Mouse (Mus musculus) Patski (cell line): ENCODE data around the gene Dupd1. TPM values are rescaled to one million over a fixed set of nuclear protein-coding genes. Genes with fewer than 3 reads are reported as not detected.

ENCODE experiments used
- ATAC-seq: fragments of 100-300 bp; one replicate; pipeline ENCODE4 v1.8.0; 2021
- CTCF ChIA-PET: fragments of 350-600 bp; sonication (Branson Sonifier 250); formaldehyde crosslinking; loops from one replicate; lab custom pipeline; 2022; ENCODE audit warnings: inconsistent platforms; lab: Charles Lee
- POLR2A ChIA-PET: fragments of 350-600 bp; sonication (Branson Sonifier 250); formaldehyde crosslinking; loops from one replicate; lab custom pipeline; 2022; ENCODE audit warnings: antibody characterized with exemption, inconsistent platforms; lab: Charles Lee
- DNase-seq: peaks from one replicate; pipeline ENCODE4 v3.0.0-alpha.2; 2011; ENCODE audit warnings: low read depth, low spot score
- H3K27me3 ChIP-seq: fragments of 371-371 bp; one replicate; pipeline ENCODE4 v1.5.1; 2021
- CTCF ChIP-seq: fragments of 100-300 bp; IDR thresholded peaks from one replicate; pipeline ENCODE4 v1.5.1; 2021
- in situ Hi-C: fragments of 300-500 bp; cut with MboI; formaldehyde crosslinking; loops from 3 replicates; pipeline ENCODE4 v1.11.1; 2018; ENCODE audit warnings: low pct_unique_long_range_greater_than_20kb, mixed read lengths
- polyA plus RNA-seq: library from polyadenylated mRNA; unstranded; gene quantifications from one replicate; pipeline ENCODE4 v1.2.3, GENCODE M21; 2021

The Dupd1 gene
- polyA plus RNA-seq, 1 experiment from 2014 or later: not detected

- ChIA-PET CTCF (interaction anchor here (1.1 kb wide), 1 partner anchor 14 kb away, joined by 4 read pairs; no protein-coding TSS in a partner anchor), POLR2A (no interaction called here)
- no peaks in the 10 kb centered on the region for H3K27me3 ChIP-seq
- in situ Hi-C loops: no loop called here
- ATAC-seq: no peak
- no peak for DNase-seq
- no peak for TF ChIP-seq CTCF
These were observed 11.7 kb downstream of the Dupd1 start for GRCm38 (mm10) chr14:21702691-21703090.

GRCm38 (mm10) chr14:21696186-21696830 is 18.1 kb downstream of the Dupd1 start:
- no peak for TF ChIP-seq CTCF
- DNase-seq: no peak
- in situ Hi-C loops: no loop called here
- POLR2A ChIA-PET: no interaction called here
- no peaks in the 10 kb centered on the region for H3K27me3 ChIP-seq
- CTCF ChIA-PET: no interaction called here
- ATAC-seq: no peak

GRCm38 (mm10) chr14:21695020-21695419 is 19.4 kb downstream of the Dupd1 start:
- no peak for ATAC-seq
- no peak for DNase-seq
- no peak for TF ChIP-seq CTCF
- POLR2A ChIA-PET: no interaction called here
- in situ Hi-C loops: no loop called here
- CTCF ChIA-PET: no interaction called here
- H3K27me3 ChIP-seq: no peaks in the 10 kb centered on the region

GRCm38 (mm10) chr14:21691070-21691469 is 23.3 kb downstream of the Dupd1 start:
- DNase-seq (no peak), ATAC-seq (no peak)
- POLR2A ChIA-PET: no interaction called here
- TF ChIP-seq CTCF: no peak
- H3K27me3 ChIP-seq: no peaks in the 10 kb centered on the region
- CTCF ChIA-PET: no interaction called here
- in situ Hi-C loops: no loop called here

- in situ Hi-C loops: loop anchor here (5.0 kb wide), 1 partner anchor 51 kb away; no protein-coding TSS in a partner anchor
- no peak for TF ChIP-seq CTCF
- H3K27me3 ChIP-seq: no peaks in the 10 kb centered on the region
- POLR2A ChIA-PET: interaction anchor here (0.6 kb wide), 1 partner anchor 25 kb away, joined by 12 read pairs; no protein-coding TSS in a partner anchor
- ATAC-seq (no peak), DNase-seq (no peak)
- CTCF ChIA-PET: no interaction called here
These were observed 27.7 kb downstream of the Dupd1 start for GRCm38 (mm10) chr14:21686376-21687279.

GRCm38 (mm10) chr14:21685411-21686146 is 28.8 kb downstream of the Dupd1 start:
- ChIA-PET POLR2A (no interaction called here), CTCF (no interaction called here)
- TF ChIP-seq CTCF: no peak
- in situ Hi-C loops: loop anchor here (5.0 kb wide), 1 partner anchor 52 kb away; no protein-coding TSS in a partner anchor
- no peaks in the 10 kb centered on the region for H3K27me3 ChIP-seq
- DNase-seq: peak; percentile 92
- ATAC-seq: peak; percentile 89

- H3K27me3 ChIP-seq: no peaks in the 10 kb centered on the region
- ATAC-seq (no peak), DNase-seq (no peak)
- ChIA-PET CTCF (no interaction called here), POLR2A (no interaction called here)
- in situ Hi-C loops: no loop called here
- TF ChIP-seq CTCF: no peak
These were observed 30.5 kb downstream of the Dupd1 start for GRCm38 (mm10) chr14:21683834-21684233.

GRCm38 (mm10) chr14:21682681-21683129 is 31.7 kb downstream of the Dupd1 start:
- POLR2A ChIA-PET: interaction anchor here (0.7 to 0.9 kb wide), 2 partner anchors 54 to 126 kb away, joined by 3 read pairs; no protein-coding TSS in a partner anchor
- DNase-seq (no peak), ATAC-seq (no peak)
- CTCF ChIA-PET: interaction anchor here (0.7 kb wide), 1 partner anchor 59 kb away, joined by 3 read pairs; no protein-coding TSS in a partner anchor
- no peaks in the 10 kb centered on the region for H3K27me3 ChIP-seq
- in situ Hi-C loops: no loop called here
- TF ChIP-seq CTCF: no peak

- no peak for TF ChIP-seq CTCF
- H3K27me3 ChIP-seq: no peaks in the 10 kb centered on the region
- POLR2A ChIA-PET: no interaction called here
- ATAC-seq (no peak), DNase-seq (no peak)
- in situ Hi-C loops: no loop called here
- CTCF ChIA-PET: interaction anchor here (3.4 kb wide), 1 partner anchor 62 kb away, joined by 14 read pairs; no protein-coding TSS in a partner anchor
These were observed 34.7 kb downstream of the Dupd1 start for GRCm38 (mm10) chr14:21679631-21680201.
